Mouse (Mus musculus) MEL-GATA-1-ER (cell line): ENCODE results near the gene Aco2.
A peak's percentile ranks its signal among the peaks of the same experiment; 100 is the strongest.

ENCODE experiments used
- DNase-seq: peaks from one replicate; pipeline ENCODE4 v3.0.0-alpha.2; 2012; ENCODE audit warnings: low read depth; ENCODE audit errors: extremely low read depth

Gene Aco2

GRCm38 (mm10) chr15:81872262-81873136 lies at the start of gene Aco2:
TSS of gene Aco2 (plus strand) at chr15:81872309.
- DNase-seq, result peak; percentile 92

GRCm38 (mm10) chr15:81822631-81823030 lies 49.5 kb upstream of the Aco2 start:
- DNase-seq, result no peak

GRCm38 (mm10) chr15:81824832-81825231 lies 47.3 kb upstream of the Aco2 start:
- DNase-seq, result no peak

DNA sequence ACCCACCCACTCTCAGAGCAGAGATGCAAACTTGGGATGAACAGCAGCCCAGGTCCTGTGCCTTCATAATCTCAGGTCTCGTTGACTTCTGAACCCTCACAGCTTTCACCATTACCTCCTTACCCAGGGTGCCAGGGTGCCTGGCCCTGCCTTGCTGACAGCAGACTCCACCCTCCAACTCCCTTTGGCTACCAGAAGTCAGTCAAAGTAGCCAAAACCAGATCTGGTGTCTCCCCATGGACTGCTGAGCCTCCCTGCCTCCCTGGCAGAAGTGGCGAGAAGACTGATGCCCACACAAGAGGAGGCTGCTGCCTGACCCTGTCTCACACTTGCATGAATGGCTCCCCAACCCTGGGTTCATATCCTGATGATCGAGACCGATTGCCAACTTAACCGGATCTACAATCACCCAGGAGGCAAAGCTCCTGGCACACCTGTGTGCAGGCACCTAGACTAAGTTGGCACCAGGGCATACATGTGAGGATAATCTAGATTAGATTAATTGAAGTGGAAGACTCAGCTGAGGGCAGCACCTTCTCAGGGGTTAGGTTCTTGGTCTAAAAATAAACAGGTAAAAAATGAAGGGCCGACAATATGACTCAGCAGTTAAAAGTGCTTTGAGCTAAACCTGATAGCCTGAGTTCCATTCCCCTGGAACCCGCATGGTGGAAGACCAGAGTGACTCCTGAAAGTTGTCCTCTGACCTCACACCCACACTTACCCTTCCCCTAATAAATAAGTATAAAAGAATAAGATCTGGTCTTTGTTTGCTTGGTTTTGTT lies 43.5 kb upstream of the Aco2 start:
- DNase-seq, result no peak

- DNase-seq, result no peak
Measured at GRCm38 (mm10) chr15:81829208-81829580, 42.9 kb upstream of the Aco2 start.

DNA sequence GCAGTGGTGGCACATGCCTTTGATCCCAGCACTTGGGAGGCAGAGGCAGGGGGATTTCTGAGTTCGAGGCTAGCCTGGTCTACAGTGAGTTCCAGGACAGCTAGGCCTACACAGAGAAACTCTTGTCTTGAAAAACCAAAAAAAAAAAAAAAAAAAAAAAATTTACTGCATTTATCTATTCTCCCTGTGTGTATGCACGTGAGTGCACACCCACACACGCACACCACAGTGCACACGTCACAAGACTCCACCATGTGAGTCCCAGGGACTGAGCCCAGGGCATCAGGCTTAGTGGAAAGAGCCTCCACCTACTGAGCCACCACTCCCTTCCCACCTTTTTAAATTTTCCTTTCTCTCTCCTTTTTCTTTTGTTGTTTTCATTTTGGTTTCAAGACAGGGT lies 41.6 kb upstream of the Aco2 start:
- DNase-seq, result no peak

GRCm38 (mm10) chr15:81831136-81831825 lies 40.8 kb upstream of the Aco2 start:
- peak; percentile 85 for DNase-seq

DNA sequence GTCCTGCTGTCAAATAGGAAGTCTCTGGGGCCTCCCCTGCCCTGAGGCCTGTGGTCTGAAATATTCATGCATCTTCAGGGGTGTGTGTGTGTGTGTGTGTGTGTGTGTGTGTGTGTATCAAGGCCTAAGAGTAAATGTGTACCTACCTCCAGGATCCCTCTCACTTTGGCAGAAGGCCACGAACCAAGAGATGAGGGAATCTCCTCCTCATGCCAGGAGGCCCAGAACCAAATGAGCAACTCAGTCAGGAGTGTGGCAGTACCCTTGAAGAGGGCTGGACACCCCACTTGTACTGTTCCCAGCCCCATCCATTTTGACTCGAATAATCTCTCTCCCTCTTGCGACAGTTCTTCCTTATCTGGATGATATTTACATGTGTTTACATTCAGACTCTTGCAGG lies 39.9 kb upstream of the Aco2 start:
- no peak for DNase-seq

GRCm38 (mm10) chr15:81833481-81833880 lies 38.6 kb upstream of the Aco2 start:
- no peak for DNase-seq

DNA sequence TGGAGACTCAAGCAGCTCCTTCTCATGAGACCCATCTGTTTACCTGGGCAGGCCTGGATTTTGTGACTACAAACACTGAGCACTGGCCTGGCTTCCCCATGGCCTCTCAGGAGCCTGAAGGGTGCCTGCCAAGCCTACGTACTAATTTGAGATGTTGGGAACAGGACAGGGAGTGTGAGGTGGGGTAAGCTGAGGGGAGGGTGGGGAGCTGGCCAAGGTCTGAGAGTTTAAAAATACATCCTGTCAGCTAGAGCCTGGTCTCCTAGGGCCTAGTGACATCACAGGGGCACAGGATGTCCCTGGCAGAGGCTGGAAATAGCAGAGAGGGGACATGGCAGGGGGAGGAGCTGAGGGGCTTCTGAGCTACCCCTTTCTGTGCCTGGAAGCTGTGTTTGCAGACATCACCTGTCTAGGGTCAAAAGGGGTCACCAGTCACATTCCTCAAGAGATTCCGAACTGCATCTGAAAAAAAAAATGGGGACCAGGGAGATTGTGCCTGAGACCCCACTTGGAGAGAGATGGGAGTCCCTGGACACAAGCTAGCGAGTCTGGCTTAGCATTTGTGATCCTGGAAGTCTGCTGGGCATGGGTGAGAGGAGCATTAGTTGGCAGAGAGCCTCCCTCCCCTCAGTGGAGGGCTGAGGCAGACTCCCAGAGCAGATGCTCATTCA lies 37.8 kb upstream of the Aco2 start:
- DNase-seq, result no peak

- DNase-seq, result no peak
Measured at GRCm38 (mm10) chr15:81835007-81835880, 36.9 kb upstream of the Aco2 start.

GRCm38 (mm10) chr15:81836124-81836821 lies 35.8 kb upstream of the Aco2 start:
- DNase-seq, result peak; percentile 49

DNA sequence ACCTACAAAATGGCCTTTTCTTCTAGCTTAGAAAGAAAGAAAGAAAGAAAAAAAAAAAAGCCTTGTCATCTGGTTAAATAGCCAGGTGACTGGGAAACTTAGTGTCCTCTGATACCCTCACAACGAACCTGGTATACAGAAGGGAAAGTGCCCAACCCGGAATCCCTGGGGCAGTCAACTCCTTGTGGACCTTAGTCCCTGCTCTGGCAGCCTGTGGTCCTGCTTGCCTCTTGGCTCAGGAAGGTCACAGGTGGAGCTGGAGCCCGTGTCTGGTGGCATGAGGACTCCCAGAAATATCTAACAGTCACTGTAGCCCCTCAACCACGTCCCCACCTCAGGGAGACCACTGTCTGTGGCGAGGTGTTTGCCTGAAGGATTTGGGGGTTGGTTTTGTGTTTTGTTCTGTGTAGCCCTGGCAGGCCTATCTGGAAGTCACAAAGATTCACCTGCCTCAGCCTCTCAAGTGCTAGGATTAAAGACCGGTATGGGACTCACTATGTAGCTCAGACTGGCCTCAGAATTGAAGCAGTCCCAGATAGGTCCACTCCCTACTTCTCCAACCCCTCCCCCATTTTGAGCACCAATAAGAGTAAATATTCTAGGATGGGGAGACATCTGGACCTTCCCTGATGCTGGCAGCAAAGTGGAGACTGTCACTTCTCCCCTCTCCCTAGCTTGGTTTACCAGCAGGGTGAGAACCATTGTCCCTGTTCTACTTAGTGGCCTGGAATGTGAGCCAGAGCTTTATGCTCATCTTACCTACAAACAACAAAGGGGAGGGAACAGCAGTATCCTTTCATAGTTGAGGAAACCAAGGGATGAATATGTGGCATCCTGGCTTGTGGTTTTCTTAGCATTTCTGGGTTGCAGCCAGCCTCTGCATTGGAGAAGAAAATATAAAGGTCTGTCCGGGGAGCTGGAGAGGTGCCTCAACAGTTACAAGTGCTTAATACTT lies 34.9 kb upstream of the Aco2 start:
- no peak for DNase-seq

GRCm38 (mm10) chr15:81838554-81839235 lies 33.4 kb upstream of the Aco2 start:
- no peak for DNase-seq

DNA sequence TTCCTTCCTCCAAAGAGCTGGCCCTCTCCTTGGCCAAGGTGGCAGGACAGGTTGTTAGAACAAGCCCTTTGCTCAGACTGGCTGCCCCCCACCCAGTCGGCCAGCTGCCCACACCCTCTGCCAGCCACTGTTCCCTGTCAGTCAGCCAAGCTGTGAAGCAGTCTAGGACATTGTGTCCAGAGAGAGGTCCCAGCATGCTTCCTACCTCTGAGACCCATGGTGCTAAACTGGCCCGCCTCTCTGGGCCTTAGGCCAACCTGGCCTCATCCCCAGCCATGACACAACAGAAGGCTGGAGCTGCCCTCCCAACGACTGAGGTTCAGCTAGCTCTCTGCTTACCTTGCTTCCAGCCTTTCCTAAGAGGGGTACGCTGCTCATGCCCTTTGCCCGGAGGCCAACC lies 32.5 kb upstream of the Aco2 start:
- DNase-seq, result no peak

DNA sequence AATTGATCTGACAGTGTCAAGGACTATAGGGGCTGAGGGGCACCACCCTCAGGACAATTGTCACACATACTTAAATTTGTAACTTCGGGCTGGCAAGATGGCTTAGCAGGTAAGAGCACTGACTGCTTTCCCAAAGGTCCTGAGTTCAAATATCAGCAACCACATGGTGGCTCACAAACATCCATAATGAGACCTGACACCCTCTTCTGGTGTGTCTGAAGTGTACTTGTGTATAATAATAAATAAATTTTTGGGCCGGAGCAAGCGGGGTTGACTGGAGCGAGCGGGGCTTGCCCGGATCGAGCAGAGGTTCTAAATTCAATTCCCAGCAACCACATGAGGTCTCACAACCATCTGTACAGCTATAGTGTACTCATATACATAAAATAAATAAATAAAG lies 31.8 kb upstream of the Aco2 start:
- no peak for DNase-seq

DNA sequence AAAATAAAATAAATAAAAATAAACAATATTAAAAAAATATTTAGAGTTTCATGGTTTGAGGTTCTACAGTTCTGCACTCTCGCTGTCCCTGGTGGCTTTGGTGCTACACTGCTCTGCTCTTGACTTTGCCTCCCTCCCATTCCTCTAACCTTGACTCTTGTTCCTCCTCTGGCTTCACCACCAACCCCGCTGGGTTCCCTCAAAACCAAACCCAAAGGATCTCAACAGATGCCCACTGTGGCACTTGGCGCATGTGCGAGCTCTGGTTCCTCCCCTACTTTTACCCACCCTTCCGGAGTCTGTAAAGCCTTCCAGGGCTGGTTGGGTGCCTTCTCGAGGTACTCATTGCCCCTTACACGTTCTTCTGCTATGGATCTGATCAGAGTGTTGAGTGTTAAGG lies 29.8 kb upstream of the Aco2 start:
- no peak for DNase-seq

- no peak for DNase-seq
Measured at GRCm38 (mm10) chr15:81845033-81845625, 27.0 kb upstream of the Aco2 start.
